Mouse (Mus musculus) olfactory bulb, adult 2 months (tissue): Measurements from ENCODE around the gene Tmem30a.

Experiments used
- CTCF ChIP-seq: fragments of 200-500 bp; IDR thresholded peaks from 2 replicates; pipeline ENCODE4 v1.5.1; 2012; ENCODE audit warnings: low read depth, mild to moderate bottlenecking, low read length, moderate library complexity; ENCODE audit not compliant: insufficient read depth
- POLR2A ChIP-seq: fragments of 200-500 bp; IDR thresholded peaks from 2 replicates; pipeline ENCODE4 v1.6.1; 2012; ENCODE audit warnings: mild to moderate bottlenecking, low read depth, low read length, moderate library complexity; ENCODE audit not compliant: insufficient read depth

DNA sequence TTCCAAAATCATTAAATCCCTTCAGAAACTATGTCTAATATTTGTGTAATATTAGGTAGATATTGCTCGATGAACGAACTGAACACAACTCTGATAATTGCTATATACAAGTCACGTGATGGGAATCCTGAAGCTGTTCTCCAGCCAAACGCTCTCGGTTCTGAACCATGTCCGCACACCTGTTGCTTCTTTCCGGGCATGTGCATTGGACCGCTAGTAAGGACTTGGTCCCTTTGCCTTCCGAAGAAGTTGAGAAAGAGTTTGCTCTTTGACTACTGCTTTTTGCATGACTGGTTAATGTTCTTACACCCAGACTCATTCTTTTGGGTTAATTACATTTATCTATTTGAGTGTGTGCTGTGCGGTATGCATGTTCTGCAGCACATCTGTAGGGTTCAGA, 12.1 kb upstream of the Tmem30a start:
- no peak for TF ChIP-seq CTCF
- no peak for TF ChIP-seq POLR2A
